Mouse (Mus musculus): ENCODE data around the gene Tysnd1.

DNA sequence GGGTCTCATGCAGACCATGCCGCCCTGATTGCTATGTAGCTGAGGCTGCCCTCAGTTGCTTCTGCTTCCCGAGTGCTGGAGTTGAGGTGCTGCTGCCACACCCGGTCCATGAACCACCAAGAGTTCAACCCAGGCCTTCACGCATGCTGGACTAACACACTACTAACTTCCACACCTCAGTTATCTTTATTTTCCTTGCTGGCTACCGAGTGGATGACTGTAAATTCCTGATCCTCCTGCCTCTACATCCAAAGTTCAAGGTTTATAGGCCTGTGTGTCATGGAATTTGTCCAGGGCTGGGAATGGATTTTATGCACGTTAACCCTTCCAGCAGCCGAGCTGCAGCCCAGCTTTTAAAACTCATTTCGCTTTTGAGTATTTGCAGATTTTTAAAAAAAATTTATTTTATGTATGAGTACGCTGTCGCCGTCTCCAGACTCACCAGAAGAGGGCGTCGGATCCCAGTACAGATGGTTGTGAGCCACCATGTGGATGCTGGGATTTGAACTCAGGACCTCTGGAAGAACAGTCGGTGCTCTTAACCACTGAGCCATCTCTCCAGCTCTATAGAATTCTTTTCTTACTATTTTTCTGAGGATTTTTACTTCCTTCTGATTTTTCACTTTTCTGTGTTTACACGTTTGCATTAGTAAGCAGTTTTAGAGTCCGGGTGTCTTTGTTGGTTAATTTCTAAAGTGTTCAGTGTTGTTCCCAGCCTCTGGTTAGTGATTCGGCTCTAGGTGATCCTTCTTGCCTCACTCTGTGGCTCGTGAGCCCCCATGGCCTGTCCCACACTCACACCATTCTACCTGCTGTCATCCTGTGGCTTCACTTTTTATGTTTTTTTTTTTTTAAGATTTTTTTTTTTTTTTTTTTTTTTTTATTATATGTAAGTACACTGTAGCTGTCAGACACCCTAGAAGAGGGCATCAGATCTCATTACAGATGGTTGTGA, 38.1 kb upstream of the Tysnd1 start:
- TF ChIP-seq USF1 (IDR thresholded peaks at IDR 0.05; ENCODE audit: low read depth) (no peak), CTCF (IDR thresholded peaks at IDR 0.05; ENCODE audit: control insufficient read depth, insufficient read depth, insufficient read length) (no peak), MYOD1 (IDR thresholded peaks at IDR 0.05; ENCODE audit: control insufficient read depth, insufficient read length, low read depth) (no peak), CEBPB (IDR thresholded peaks at IDR 0.05; ENCODE audit: low read depth) (no peak), FOSL1 (IDR thresholded peaks at IDR 0.05; ENCODE audit: insufficient read depth, low read length, poor library complexity, severe bottlenecking) (no peak), MAX (IDR thresholded peaks at IDR 0.05) (no peak)
